Mouse (Mus musculus): ENCODE results near the gene Bahcc1.

GRCm38 (mm10) chr11:120258896-120259689 is 26.3 kb downstream of the Bahcc1 start:
- TF ChIP-seq POLR2A (IDR thresholded peaks at IDR 0.05; ENCODE audit: extremely low read depth, insufficient read depth, low read length) (no peak), CTCF (IDR thresholded peaks at IDR 0.05; ENCODE audit: extremely low read depth, insufficient read depth, low read length) (no peak)

Measured in cortical plate, adult 2 months (tissue).